Mouse (Mus musculus): Measurements from ENCODE around the gene Slc35e3. TPM values are rescaled to one million over a fixed set of nuclear protein-coding genes. Genes with fewer than 3 reads are reported as not detected.
"Not testable (repeated sequence)": the region's sequence is repeated elsewhere in the genome, so short reads cannot be mapped to it uniquely, and the experiment has no call there.

The Slc35e3 gene
- polyA plus RNA-seq, 1 experiment from 2014 or later, result 22.2 TPM

DNA sequence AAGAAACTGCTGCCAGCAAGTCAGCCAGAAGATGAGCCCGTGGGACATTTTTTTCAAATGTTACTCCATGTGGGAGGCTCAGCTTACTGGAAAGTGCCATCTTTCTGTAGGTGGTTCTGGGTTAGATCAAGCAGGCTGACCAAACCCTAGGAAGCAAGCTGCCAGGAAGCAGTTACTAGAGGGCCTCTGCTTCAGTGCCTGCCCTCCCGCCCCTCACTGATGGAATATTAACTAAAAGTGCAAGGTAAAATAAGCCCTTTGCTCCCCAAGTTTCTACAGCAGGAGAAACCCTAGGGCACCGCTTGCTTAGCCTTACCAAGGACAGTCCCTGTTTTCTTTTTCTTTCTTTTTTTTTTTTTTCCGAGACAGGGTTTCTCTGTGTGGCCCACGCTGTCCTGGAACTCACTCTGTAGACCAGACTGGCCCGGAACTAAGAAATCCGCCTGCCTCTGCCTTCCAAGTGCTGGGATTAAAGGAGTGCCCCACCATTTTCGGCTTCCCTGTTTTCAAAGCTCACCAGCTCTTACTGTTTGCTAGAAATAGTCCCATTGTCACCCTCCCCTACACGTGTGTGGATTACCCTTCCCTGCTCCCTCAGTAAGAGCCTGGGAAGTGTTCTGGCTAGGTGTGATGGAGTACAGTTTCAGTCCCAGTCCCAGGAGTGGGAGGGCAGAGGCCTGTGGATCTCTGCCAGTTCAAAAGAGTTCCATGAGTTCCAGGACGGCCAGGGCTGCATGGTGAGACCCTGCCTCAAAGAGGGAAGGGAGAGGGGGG is 2.3 kb upstream of the Slc35e3 start:
- DNase-seq (ENCODE audit: low spot score), result no peak
- Histone ChIP-seq H3K27me3 (ENCODE audit: insufficient read depth, poor library complexity, severe bottlenecking) (no peaks in the 10 kb centered on the region), H3K4me1 (replicated peaks) (peaks cover 20% of the 10 kb centered on the region), H3K36me3 (peaks cover 67% of the 10 kb centered on the region), H3K27ac (no peak overlapping the region), H3K4me3 (no peak overlapping the region), H3K9me3 (no peaks in the 10 kb centered on the region)
- WGBS, result 92% methylated on average over 10 of the region's 10 CpGs

DNA sequence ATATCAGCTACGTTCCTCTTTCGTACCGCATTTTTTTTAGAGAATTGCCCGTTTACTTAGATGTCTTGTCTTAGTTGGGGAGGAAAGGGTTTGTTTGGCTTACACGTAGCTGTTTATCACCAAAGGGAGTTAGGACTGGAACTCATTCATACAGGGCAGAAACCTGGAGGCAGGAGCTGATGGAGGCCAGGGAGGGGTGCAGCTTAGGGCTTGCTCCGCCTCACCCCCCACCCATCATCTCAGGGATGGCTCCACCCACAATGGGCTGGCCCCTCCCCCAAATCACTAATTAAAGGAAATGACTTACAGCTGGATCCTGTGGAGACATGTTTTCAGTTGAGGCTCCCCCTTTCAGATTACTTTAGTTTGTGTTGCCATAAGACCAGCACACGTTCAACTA is 1.5 kb upstream of the Slc35e3 start:
- no peak for DNase-seq (ENCODE audit: low spot score)
- no peak overlapping the region for H3K4me3 ChIP-seq
- peaks cover 20% of the 10 kb centered on the region for H3K4me1 ChIP-seq (replicated peaks)
- H3K27me3 ChIP-seq (ENCODE audit: insufficient read depth, poor library complexity, severe bottlenecking), result no peaks in the 10 kb centered on the region
- WGBS, result 92% methylated on average over 7 of the region's 7 CpGs
- H3K27ac ChIP-seq, result no peak overlapping the region
- H3K9me3 ChIP-seq, result no peaks in the 10 kb centered on the region
- H3K36me3 ChIP-seq, result peaks cover 61% of the 10 kb centered on the region

GRCm38 (mm10) chr10:117745570-117746296 is 432 bp downstream of the Slc35e3 start:
- DNase-seq (ENCODE audit: low spot score), result peak; percentile 45
- Histone ChIP-seq H3K36me3 (peaks cover 52% of the 10 kb centered on the region), H3K4me1 (replicated peaks) (peaks cover 27% of the 10 kb centered on the region), H3K27ac (peak overlapping the region; percentile 77), H3K4me3 (peak overlapping the region; percentile 63)
- 1% methylated on average over 24 of the region's 46 CpGs for WGBS
- not testable (repeated sequence) for H3K9me3 ChIP-seq; H3K27me3 ChIP-seq (ENCODE audit: insufficient read depth, poor library complexity, severe bottlenecking)

- peak overlapping the region; percentile 13; the same call in 1 of the 2 replicates for H3K4me3 ChIP-seq
- H3K36me3 ChIP-seq, result peaks cover 52% of the 10 kb centered on the region
- no peak for DNase-seq (ENCODE audit: low spot score)
- H3K27me3 ChIP-seq (ENCODE audit: insufficient read depth, poor library complexity, severe bottlenecking), result no peaks in the 10 kb centered on the region
- WGBS, result 87% methylated on average over 4 of the region's 4 CpGs
- H3K9me3 ChIP-seq, result no peaks in the 10 kb centered on the region
- peaks cover 27% of the 10 kb centered on the region for H3K4me1 ChIP-seq (replicated peaks)
- H3K27ac ChIP-seq, result no peak overlapping the region
These were observed 2.2 kb downstream of the Slc35e3 start for GRCm38 (mm10) chr10:117743917-117744316.

DNA sequence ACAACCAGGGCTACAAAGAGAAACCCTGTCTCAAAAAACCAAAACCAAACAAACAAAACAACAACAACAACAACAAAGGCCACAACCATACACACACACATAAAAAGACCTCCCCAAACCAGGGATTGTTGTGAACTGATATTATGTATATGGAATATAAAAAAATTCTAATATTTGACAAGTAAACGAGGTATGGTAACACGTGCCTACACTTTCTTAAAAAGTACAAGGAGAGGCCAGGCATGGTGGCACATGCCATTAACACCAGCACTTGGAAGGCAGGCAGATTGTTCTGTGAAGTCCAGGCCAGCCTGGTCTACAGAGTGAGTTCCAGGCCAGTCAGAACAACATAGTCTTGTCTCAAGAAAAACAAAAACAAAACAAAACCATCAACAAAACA is 3.0 kb downstream of the Slc35e3 start:
- Histone ChIP-seq H3K4me3 (no peak overlapping the region), H3K9me3 (no peaks in the 10 kb centered on the region), H3K27ac (no peak overlapping the region), H3K4me1 (replicated peaks) (peaks cover 27% of the 10 kb centered on the region), H3K36me3 (peaks cover 52% of the 10 kb centered on the region), H3K27me3 (ENCODE audit: insufficient read depth, poor library complexity, severe bottlenecking) (no peaks in the 10 kb centered on the region)
- DNase-seq (ENCODE audit: low spot score), result no peak
- WGBS, result 89% methylated on average over 2 of the region's 2 CpGs

GRCm38 (mm10) chr10:117742618-117743017 is 3.5 kb downstream of the Slc35e3 start:
- no peak for DNase-seq (ENCODE audit: low spot score)
- no peak overlapping the region for H3K27ac ChIP-seq
- peaks cover 52% of the 10 kb centered on the region for H3K36me3 ChIP-seq
- H3K4me1 ChIP-seq (replicated peaks), result peaks cover 27% of the 10 kb centered on the region
- WGBS, result 90% methylated on average over 4 of the region's 4 CpGs
- no peaks in the 10 kb centered on the region for H3K27me3 ChIP-seq (ENCODE audit: insufficient read depth, poor library complexity, severe bottlenecking)
- no peaks in the 10 kb centered on the region for H3K9me3 ChIP-seq
- no peak overlapping the region for H3K4me3 ChIP-seq

GRCm38 (mm10) chr10:117741698-117742475 is 4.3 kb downstream of the Slc35e3 start:
- WGBS, result 86% methylated on average over 15 of the region's 15 CpGs
- H3K9me3 ChIP-seq, result no peaks in the 10 kb centered on the region
- no peaks in the 10 kb centered on the region for H3K27me3 ChIP-seq (ENCODE audit: insufficient read depth, poor library complexity, severe bottlenecking)
- peak overlapping the region; percentile 13; the same call in 1 of the 2 replicates for H3K27ac ChIP-seq
- H3K4me1 ChIP-seq (replicated peaks), result peaks cover 27% of the 10 kb centered on the region
- H3K4me3 ChIP-seq, result no peak overlapping the region
- peaks cover 57% of the 10 kb centered on the region for H3K36me3 ChIP-seq
- DNase-seq (ENCODE audit: low spot score), result no peak

GRCm38 (mm10) chr10:117740921-117741320 is 5.2 kb downstream of the Slc35e3 start:
- Histone ChIP-seq H3K27me3 (ENCODE audit: insufficient read depth, poor library complexity, severe bottlenecking) (no peaks in the 10 kb centered on the region), H3K36me3 (peaks cover 66% of the 10 kb centered on the region), H3K4me1 (replicated peaks) (peaks cover 27% of the 10 kb centered on the region), H3K27ac (no peak overlapping the region), H3K9me3 (no peaks in the 10 kb centered on the region), H3K4me3 (no peak overlapping the region)
- no peak for DNase-seq (ENCODE audit: low spot score)
- 87% methylated on average over 9 of the region's 9 CpGs for WGBS

- no peak overlapping the region for H3K4me3 ChIP-seq
- no peak overlapping the region for H3K27ac ChIP-seq
- WGBS, result 96% methylated on average over 10 of the region's 10 CpGs
- peaks cover 71% of the 10 kb centered on the region for H3K36me3 ChIP-seq
- no peaks in the 10 kb centered on the region for H3K27me3 ChIP-seq (ENCODE audit: insufficient read depth, poor library complexity, severe bottlenecking)
- peaks cover 23% of the 10 kb centered on the region for H3K4me1 ChIP-seq (replicated peaks)
- DNase-seq (ENCODE audit: low spot score), result no peak
- H3K9me3 ChIP-seq, result no peaks in the 10 kb centered on the region
These were observed 6.0 kb downstream of the Slc35e3 start for GRCm38 (mm10) chr10:117740171-117740570.

- WGBS, result 94% methylated on average over 6 of the region's 6 CpGs
- no peak overlapping the region for H3K4me3 ChIP-seq
- H3K9me3 ChIP-seq, result no peaks in the 10 kb centered on the region
- no peak overlapping the region for H3K27ac ChIP-seq
- H3K27me3 ChIP-seq (ENCODE audit: insufficient read depth, poor library complexity, severe bottlenecking), result no peaks in the 10 kb centered on the region
- DNase-seq (ENCODE audit: low spot score), result no peak
- H3K36me3 ChIP-seq, result peaks cover 71% of the 10 kb centered on the region
- H3K4me1 ChIP-seq (replicated peaks), result peaks cover 17% of the 10 kb centered on the region
These were observed 6.6 kb downstream of the Slc35e3 start for GRCm38 (mm10) chr10:117739648-117739948.

DNA sequence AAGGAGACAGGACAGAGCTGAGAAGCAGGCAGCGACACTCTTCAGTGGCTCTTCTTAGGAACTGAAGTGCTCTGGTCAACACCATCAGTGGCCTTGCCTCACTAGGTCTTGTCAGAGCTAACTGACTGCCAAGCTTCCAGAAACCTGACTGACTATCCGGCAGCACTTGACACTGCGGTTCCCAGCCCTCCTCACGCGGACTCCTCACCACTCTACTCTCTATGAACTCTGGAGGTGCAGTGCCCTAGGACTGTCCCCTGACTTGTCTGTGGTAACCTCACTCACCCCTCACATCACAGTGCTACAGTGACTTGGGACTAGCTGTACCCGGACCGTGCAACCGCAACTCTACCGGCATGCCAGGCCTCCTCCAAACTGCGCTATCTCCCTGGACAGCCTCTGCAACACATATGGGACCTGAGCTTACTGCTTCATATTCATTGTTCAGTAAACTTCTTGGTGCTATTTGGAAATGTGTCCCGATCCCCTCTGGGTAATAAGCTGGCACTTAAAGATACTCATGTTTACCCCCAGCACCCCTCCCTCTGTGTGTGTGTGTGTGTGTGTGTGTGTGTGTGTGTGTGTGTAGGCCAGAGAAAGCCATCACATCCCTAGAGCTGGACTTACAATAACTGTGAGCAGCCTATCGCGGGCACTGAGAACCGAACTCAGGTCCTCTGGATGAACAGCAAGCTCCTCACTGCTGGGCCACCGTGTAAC is 7.1 kb downstream of the Slc35e3 start:
- Histone ChIP-seq H3K9me3 (no peaks in the 10 kb centered on the region), H3K4me3 (no peak overlapping the region), H3K4me1 (replicated peaks) (peaks cover 12% of the 10 kb centered on the region), H3K27ac (no peak overlapping the region), H3K27me3 (ENCODE audit: insufficient read depth, poor library complexity, severe bottlenecking) (no peaks in the 10 kb centered on the region), H3K36me3 (peaks cover 70% of the 10 kb centered on the region)
- WGBS, result 90% methylated on average over 15 of the region's 15 CpGs
- DNase-seq (ENCODE audit: low spot score), result no peak

DNA sequence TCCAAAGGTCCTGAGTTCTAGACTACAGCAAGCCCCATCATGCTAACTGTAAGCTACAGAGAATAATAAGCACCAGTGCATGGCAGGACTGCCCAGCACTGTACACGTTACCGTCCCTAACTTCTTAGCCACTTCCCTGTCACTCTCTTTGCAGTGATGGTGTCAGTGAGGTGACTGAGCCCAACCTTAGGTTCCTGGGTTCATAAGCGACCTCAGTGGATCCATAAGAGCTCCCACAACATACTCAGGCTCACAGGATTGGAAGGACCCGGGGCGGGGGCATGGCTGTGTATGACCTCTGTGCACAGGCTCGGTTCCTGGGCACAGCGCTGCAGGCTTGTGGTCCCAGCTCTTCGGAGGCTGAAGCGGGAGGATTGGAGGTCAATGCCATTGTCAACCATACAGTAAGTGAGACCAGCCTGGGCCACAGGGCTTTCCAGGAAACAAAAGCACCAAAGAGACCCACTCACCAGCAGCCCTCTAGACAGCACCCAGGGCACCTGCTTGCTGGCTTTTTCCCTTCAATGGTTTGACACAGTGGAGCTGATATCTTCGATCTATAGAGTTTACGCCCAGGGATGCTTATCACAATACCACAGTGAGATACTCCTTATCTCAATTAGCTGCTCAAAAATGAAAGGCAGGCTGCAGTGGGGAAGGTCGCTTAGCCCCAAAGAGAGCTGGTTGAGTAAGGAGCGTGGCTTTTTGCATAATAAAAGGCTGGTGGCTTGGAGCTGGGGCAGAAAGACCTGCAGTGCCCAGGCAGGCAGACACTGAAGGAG is 7.8 kb downstream of the Slc35e3 start:
- H3K27me3 ChIP-seq (ENCODE audit: insufficient read depth, poor library complexity, severe bottlenecking), result no peaks in the 10 kb centered on the region

More for the DNA sequence above, 7.8 kb downstream of the Slc35e3 start:
- no peak overlapping the region for H3K4me3 ChIP-seq
- peaks cover 63% of the 10 kb centered on the region for H3K36me3 ChIP-seq
- H3K9me3 ChIP-seq, result no peaks in the 10 kb centered on the region
- H3K4me1 ChIP-seq (replicated peaks), result peaks cover 6% of the 10 kb centered on the region; the same call in 1 of the 2 replicates
- no peak overlapping the region for H3K27ac ChIP-seq
- WGBS, result 86% methylated on average over 13 of the region's 13 CpGs
- DNase-seq (ENCODE audit: low spot score), result no peak
